Mouse (Mus musculus): ENCODE data around the gene Polr1e.
"Not testable (repeated sequence)": the region's sequence is repeated elsewhere in the genome, so short reads cannot be mapped to it uniquely, and the experiment has no call there.

Polr1e gene

GRCm38 (mm10) chr4:44994776-44995175, 23.6 kb upstream of the Polr1e start:
- in situ Hi-C loops (cut with MboI; ENCODE audit: low pct_unique_long_range_greater_than_20kb in 1 of 2, low sequenced_read_pairs in 2 of 2, unreplicated experiment in 1 of 2), result no loop called here

GRCm38 (mm10) chr4:44998071-44998470, 20.3 kb upstream of the Polr1e start:
- in situ Hi-C loops (cut with MboI; ENCODE audit: low pct_unique_long_range_greater_than_20kb in 1 of 2, low sequenced_read_pairs in 2 of 2, unreplicated experiment in 1 of 2), result no loop called here

- in situ Hi-C loops (cut with MboI; ENCODE audit: low pct_unique_long_range_greater_than_20kb in 1 of 2, low sequenced_read_pairs in 2 of 2, unreplicated experiment in 1 of 2), result no loop called here
Measured at GRCm38 (mm10) chr4:45000001-45000400, 18.4 kb upstream of the Polr1e start.

GRCm38 (mm10) chr4:45005452-45005851, 12.9 kb upstream of the Polr1e start:
- in situ Hi-C loops (cut with MboI; ENCODE audit: low pct_unique_long_range_greater_than_20kb in 1 of 2, low sequenced_read_pairs in 2 of 2, unreplicated experiment in 1 of 2), result no loop called here

GRCm38 (mm10) chr4:45010806-45011415, 7.5 kb upstream of the Polr1e start:
- in situ Hi-C loops (cut with MboI; ENCODE audit: low pct_unique_long_range_greater_than_20kb in 1 of 2, low sequenced_read_pairs in 2 of 2, unreplicated experiment in 1 of 2), result no loop called here

GRCm38 (mm10) chr4:45011581-45012104, 6.7 kb upstream of the Polr1e start:
- in situ Hi-C loops (cut with MboI; ENCODE audit: low pct_unique_long_range_greater_than_20kb in 1 of 2, low sequenced_read_pairs in 2 of 2, unreplicated experiment in 1 of 2), result no loop called here

GRCm38 (mm10) chr4:45012105-45012975, 6.0 kb upstream of the Polr1e start, which contains the start of gene Zbtb5:
Zbtb5 (minus strand) TSS chr4:45012412.
- in situ Hi-C loops (cut with MboI; ENCODE audit: low pct_unique_long_range_greater_than_20kb in 1 of 2, low sequenced_read_pairs in 2 of 2, unreplicated experiment in 1 of 2), result no loop called here

- in situ Hi-C loops (cut with MboI; ENCODE audit: low pct_unique_long_range_greater_than_20kb in 1 of 2, low sequenced_read_pairs in 2 of 2, unreplicated experiment in 1 of 2), result no loop called here
Measured at GRCm38 (mm10) chr4:45013031-45013431, 5.4 kb upstream of the Polr1e start.

- in situ Hi-C loops (cut with MboI; ENCODE audit: low pct_unique_long_range_greater_than_20kb in 1 of 2, low sequenced_read_pairs in 2 of 2, unreplicated experiment in 1 of 2), result no loop called here
Measured at GRCm38 (mm10) chr4:45013537-45013936, 4.8 kb upstream of the Polr1e start.

- in situ Hi-C loops (cut with MboI; ENCODE audit: low pct_unique_long_range_greater_than_20kb in 1 of 2, low sequenced_read_pairs in 2 of 2, unreplicated experiment in 1 of 2), result no loop called here
Measured at GRCm38 (mm10) chr4:45015615-45016014, 2.8 kb upstream of the Polr1e start.

- in situ Hi-C loops (cut with MboI; ENCODE audit: low pct_unique_long_range_greater_than_20kb in 1 of 2, low sequenced_read_pairs in 2 of 2, unreplicated experiment in 1 of 2), result no loop called here
Measured at GRCm38 (mm10) chr4:45019009-45019408, 626 bp downstream of the Polr1e start.

GRCm38 (mm10) chr4:45026459-45026858, 8.1 kb downstream of the Polr1e start:
- in situ Hi-C loops (cut with MboI; ENCODE audit: low pct_unique_long_range_greater_than_20kb in 1 of 2, low sequenced_read_pairs in 2 of 2, unreplicated experiment in 1 of 2), result no loop called here

GRCm38 (mm10) chr4:45032586-45032985, 14.2 kb downstream of the Polr1e start:
- in situ Hi-C loops (cut with MboI; ENCODE audit: low pct_unique_long_range_greater_than_20kb in 1 of 2, low sequenced_read_pairs in 2 of 2, unreplicated experiment in 1 of 2), result no loop called here

- in situ Hi-C loops (cut with MboI; ENCODE audit: low pct_unique_long_range_greater_than_20kb in 1 of 2, low sequenced_read_pairs in 2 of 2, unreplicated experiment in 1 of 2), result no loop called here
Measured at GRCm38 (mm10) chr4:45034693-45035628, 16.6 kb downstream of the Polr1e start.

- in situ Hi-C loops (cut with MboI; ENCODE audit: low pct_unique_long_range_greater_than_20kb in 1 of 2, low sequenced_read_pairs in 2 of 2, unreplicated experiment in 1 of 2), result no loop called here
Measured at GRCm38 (mm10) chr4:45036048-45036447, 17.7 kb downstream of the Polr1e start.

GRCm38 (mm10) chr4:45036571-45036970, 18.2 kb downstream of the Polr1e start:
- in situ Hi-C loops (cut with MboI; ENCODE audit: low pct_unique_long_range_greater_than_20kb in 1 of 2, low sequenced_read_pairs in 2 of 2, unreplicated experiment in 1 of 2), result no loop called here

- in situ Hi-C loops (cut with MboI; ENCODE audit: low pct_unique_long_range_greater_than_20kb in 1 of 2, low sequenced_read_pairs in 2 of 2, unreplicated experiment in 1 of 2), result no loop called here
Measured at GRCm38 (mm10) chr4:45037455-45038410, 19.4 kb downstream of the Polr1e start.

GRCm38 (mm10) chr4:45038879-45039278, 20.5 kb downstream of the Polr1e start:
- in situ Hi-C loops (cut with MboI; ENCODE audit: low pct_unique_long_range_greater_than_20kb in 1 of 2, low sequenced_read_pairs in 2 of 2, unreplicated experiment in 1 of 2), result not testable (repeated sequence)

Measured in mouse embryonic stem cell (cell line).